Mouse (Mus musculus) spleen, adult 2 months (tissue): ENCODE measurements around the gene Sidt1.

Source experiments
- CTCF ChIP-seq: fragments of 200-500 bp; IDR thresholded peaks from 2 replicates; pipeline ENCODE4 v1.5.1; 2011; ENCODE audit warnings: mild to moderate bottlenecking, inconsistent platforms; ENCODE audit not compliant: insufficient read depth, insufficient read length, insufficient replicate concordance; ENCODE audit errors: extremely low read depth
- POLR2A ChIP-seq: fragments of 200-500 bp; IDR thresholded peaks from 2 replicates; pipeline ENCODE4 v1.6.1; 2011; ENCODE audit warnings: low read depth, low read length, inconsistent platforms

- TF ChIP-seq CTCF, result no peak
- no peak for TF ChIP-seq POLR2A
These were observed 45.5 kb downstream of the Sidt1 start for GRCm38 (mm10) chr16:44287356-44287950.
